Mouse (Mus musculus) hindbrain, embryonic 16.5 days (tissue): ENCODE results near the gene Kif2c. TPM values are rescaled to one million over a fixed set of nuclear protein-coding genes. Genes with fewer than 3 reads are reported as not detected.
A peak's percentile ranks its signal among the peaks of the same experiment; 100 is the strongest.

Experiments used
- ATAC-seq: fragments of 200-750 bp; cut with Nextera tagmentation; 2 replicates; pipeline ENCODE4 v1.8.0; 2017; ENCODE audit warnings: moderate TSS enrichment, moderate library complexity
- H3K27ac ChIP-seq: fragments of 300-500 bp; sonication (generic); 2 replicates; pipeline ENCODE4 v1.5.1; 2014; ENCODE audit warnings: low read depth, mild to moderate bottlenecking, control low read depth, low read length, moderate library complexity
- H3K27me3 ChIP-seq: fragments of 300-500 bp; sonication (generic); replicated peaks from 2 replicates; pipeline ENCODE4 v1.6.1; 2014; ENCODE audit warnings: low read length; ENCODE audit not compliant: control insufficient read depth, insufficient read depth
- H3K36me3 ChIP-seq: fragments of 300-500 bp; sonication (generic); 2 replicates; pipeline ENCODE4 v1.6.1; 2014; ENCODE audit warnings: mild to moderate bottlenecking, low read length, moderate library complexity, mixed read lengths; ENCODE audit not compliant: control insufficient read depth, insufficient read depth
- H3K4me1 ChIP-seq: fragments of 300-500 bp; sonication (generic); 2 replicates; pipeline ENCODE4 v1.6.1; 2014; ENCODE audit warnings: low read depth, low read length; ENCODE audit not compliant: control insufficient read depth, insufficient read depth
- H3K4me2 ChIP-seq: fragments of 300-500 bp; sonication (generic); 2 replicates; pipeline ENCODE4 v1.6.1; 2014; ENCODE audit warnings: mild to moderate bottlenecking, low read length, control low read depth, moderate library complexity
- H3K4me3 ChIP-seq: fragments of 300-500 bp; sonication (generic); 2 replicates; pipeline ENCODE4 v1.5.1; 2014; ENCODE audit warnings: mild to moderate bottlenecking, low read length, control low read depth, moderate library complexity
- H3K9ac ChIP-seq: fragments of 300-500 bp; sonication (generic); 2 replicates; pipeline ENCODE4 v1.6.1; 2014; ENCODE audit warnings: low read depth, mild to moderate bottlenecking, control low read depth, low read length, moderate library complexity
- H3K9me3 ChIP-seq: fragments of 300-500 bp; sonication (generic); 2 replicates; pipeline ENCODE4 v1.6.1; 2014; ENCODE audit warnings: mild to moderate bottlenecking, low read length, moderate library complexity; ENCODE audit not compliant: control insufficient read depth
- WGBS: fragments of 180-500 bp; shearing (Covaris S2); extraction: QIAGEN DNeasy Blood & Tissue Kit; methylation state at CpG from one replicate; pipeline ENCODE4 v1.1.7; 2014; 5-methylcytosine and 5-hydroxymethylcytosine counted together
- polyA plus RNA-seq: library from polyadenylated mRNA; unstranded; fragments of >200 nt; fragmentation: Nextera tagmentation; extraction: Ambion mirVana; gene quantifications from 2 replicates; pipeline ENCODE4 v1.2.1, GENCODE M21; 2015

Kif2c gene
- 10.1 and 14.0 TPM in 2 replicates for polyA plus RNA-seq

DNA sequence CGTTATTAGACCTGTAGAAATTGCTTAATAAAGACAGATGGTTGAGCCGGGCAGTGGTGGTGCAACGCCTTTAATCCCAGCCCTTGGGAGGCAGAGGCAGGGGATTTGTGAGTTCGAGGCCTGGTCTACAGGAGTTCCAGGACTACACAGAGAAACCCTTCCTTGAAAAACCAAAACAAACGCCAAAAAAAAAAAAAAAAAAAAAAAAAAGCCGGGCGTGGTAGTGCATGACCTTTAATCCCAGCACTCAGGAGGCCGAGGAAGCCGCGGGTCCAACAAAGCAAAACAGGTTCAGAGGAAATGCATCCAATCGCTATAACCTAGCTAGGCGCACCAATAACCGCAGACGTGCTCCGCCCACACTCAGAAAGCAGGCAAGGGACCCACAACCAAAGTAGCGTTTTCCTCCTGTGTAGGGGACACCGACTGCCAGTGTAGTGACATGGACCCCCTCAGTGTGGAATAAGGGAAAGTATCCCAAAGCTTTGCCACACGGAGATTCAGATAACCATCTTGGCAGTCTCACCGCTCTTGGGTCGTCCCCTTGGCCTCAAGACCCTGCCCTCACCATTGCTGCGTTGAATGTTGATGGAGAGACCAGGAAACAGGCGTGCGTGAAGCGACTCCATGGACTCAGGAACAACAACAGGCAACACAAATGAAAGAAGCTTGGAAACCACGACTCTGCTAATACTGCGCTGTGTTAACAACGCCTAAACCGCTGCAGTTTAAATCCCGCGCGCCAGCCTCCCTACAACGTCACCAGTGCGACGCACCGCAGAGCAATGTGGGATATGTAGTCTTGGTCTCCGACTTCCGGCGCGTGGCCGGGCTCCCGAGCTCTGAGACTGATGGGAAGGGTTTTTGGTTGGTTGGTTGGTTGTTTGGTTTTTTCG, at the start of gene Kif2c:
TSS of gene Kif2c (minus strand) at position 777 of the 896 bp plus-strand sequence.
- peak within 1 kb of the TSS; percentile 92 for H3K4me2 ChIP-seq
- no peaks in the 10 kb centered on the region for H3K27me3 ChIP-seq
- H3K9me3 ChIP-seq, result no peaks in the 10 kb centered on the region
- 2% methylated on average over 40 of the region's 42 CpGs for WGBS
- H3K4me3 ChIP-seq, result peak within 1 kb of the TSS; percentile 50
- peaks cover 6% of the 10 kb centered on the region for H3K4me1 ChIP-seq
- no peaks in the 10 kb centered on the region for H3K36me3 ChIP-seq
- peak; percentile 99 for ATAC-seq
- H3K27ac ChIP-seq, result peak within 1 kb of the TSS; percentile 65
- peak within 1 kb of the TSS; percentile 61 for H3K9ac ChIP-seq

DNA sequence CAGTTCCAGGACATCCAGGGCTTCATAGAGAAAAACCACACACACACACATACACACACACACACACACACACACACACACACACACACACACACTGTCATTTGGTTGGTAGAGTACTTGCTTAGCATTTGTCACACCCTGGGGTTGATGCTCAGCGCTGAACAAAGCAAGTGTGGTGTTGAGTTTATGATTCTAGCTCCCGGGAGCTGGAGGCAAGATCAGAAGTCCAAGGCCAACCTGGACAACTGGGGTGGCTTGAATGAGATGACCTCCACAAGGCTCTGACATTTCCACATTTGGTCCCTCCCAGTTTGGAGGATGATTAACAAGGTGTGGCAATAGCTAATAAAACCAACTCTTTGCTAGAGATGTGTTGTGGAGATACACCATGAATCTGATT, 48.8 kb upstream of the Kif2c start:
- H3K4me3 ChIP-seq, result no peak overlapping the region
- H3K9ac ChIP-seq, result no peak overlapping the region
- no peaks in the 10 kb centered on the region for H3K9me3 ChIP-seq
- no peaks in the 10 kb centered on the region for H3K36me3 ChIP-seq
- WGBS, result 92% methylated on average over 2 of the region's 2 CpGs
- no peak overlapping the region for H3K27ac ChIP-seq
- no peak overlapping the region for H3K4me2 ChIP-seq
- H3K4me1 ChIP-seq, result no peaks in the 10 kb centered on the region
- no peak for ATAC-seq
- H3K27me3 ChIP-seq, result no peaks in the 10 kb centered on the region

DNA sequence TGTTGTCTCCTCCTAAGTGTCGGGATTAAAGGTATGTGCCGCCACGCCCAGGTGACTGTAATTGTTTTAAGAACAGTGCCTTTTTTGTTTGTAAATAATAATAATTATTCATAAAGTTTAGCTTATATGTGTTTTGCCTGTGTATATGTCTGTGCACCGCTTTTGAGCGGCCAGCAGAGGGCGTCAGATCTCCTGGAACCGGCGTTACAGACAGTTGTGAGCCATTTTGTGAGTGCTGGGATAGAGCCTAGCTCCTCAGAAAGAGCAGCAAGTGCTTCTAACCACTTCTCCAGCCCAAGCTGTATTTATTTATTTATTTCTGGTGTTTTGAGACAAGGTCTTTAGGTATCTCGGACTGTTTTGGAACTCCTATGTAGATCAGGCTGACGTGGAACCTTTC, 47.9 kb upstream of the Kif2c start:
- Histone ChIP-seq H3K9me3 (no peaks in the 10 kb centered on the region), H3K27me3 (no peaks in the 10 kb centered on the region), H3K4me3 (no peak overlapping the region), H3K4me1 (no peaks in the 10 kb centered on the region), H3K27ac (no peak overlapping the region), H3K4me2 (no peak overlapping the region), H3K9ac (no peak overlapping the region), H3K36me3 (no peaks in the 10 kb centered on the region)
- ATAC-seq, result no peak
- WGBS, result 45% methylated on average over 10 of the region's 10 CpGs

DNA sequence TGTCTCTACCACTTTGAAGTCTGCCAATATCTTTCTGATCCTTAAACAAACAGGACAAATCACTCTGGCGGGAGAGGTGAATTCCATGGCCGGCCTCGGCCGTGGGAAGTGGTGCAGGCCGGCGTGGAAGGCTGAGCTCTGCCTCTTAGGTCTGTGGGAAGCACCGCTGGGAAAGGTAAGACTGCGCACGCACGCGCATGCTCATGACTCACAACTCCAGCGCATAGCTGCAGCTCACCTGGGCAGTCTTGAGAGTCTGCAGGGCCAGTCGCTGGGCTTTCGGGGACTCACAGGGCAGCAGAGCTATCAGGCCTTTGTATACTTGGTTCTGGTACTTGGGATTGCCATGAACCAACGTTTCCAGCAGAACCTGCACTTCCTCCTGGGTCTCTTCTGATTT, 47.2 kb upstream of the Kif2c start:
- Histone ChIP-seq H3K4me1 (no peaks in the 10 kb centered on the region), H3K9me3 (no peaks in the 10 kb centered on the region), H3K27me3 (no peaks in the 10 kb centered on the region), H3K9ac (no peak overlapping the region), H3K4me2 (no peak overlapping the region), H3K36me3 (no peaks in the 10 kb centered on the region), H3K27ac (no peak overlapping the region), H3K4me3 (no peak overlapping the region)
- WGBS, result 75% methylated on average over 15 of the region's 15 CpGs
- no peak for ATAC-seq

DNA sequence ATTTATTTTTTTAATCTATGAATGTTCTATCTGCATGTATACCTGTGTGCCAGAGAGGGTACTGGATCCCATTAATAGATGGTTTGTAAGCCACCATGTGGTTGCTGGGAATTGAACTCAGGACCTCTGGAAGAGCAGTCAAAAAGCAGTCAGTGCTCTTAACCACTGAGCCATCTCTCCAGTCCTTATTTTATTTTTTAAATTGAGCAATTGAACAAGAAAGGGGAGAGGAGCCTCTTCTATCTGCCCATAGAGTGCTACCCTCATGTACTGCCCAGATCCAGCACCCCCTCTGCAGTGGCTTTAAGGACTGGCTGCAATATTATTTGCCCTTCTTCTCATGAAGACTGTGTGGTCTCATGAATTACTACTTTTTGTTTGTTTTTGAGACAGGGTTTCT, 42.8 kb upstream of the Kif2c start:
- Histone ChIP-seq H3K9ac (no peak overlapping the region), H3K9me3 (no peaks in the 10 kb centered on the region), H3K36me3 (no peaks in the 10 kb centered on the region), H3K4me1 (no peaks in the 10 kb centered on the region), H3K4me2 (no peak overlapping the region), H3K4me3 (no peak overlapping the region), H3K27ac (no peak overlapping the region), H3K27me3 (no peaks in the 10 kb centered on the region)
- no peak for ATAC-seq

DNA sequence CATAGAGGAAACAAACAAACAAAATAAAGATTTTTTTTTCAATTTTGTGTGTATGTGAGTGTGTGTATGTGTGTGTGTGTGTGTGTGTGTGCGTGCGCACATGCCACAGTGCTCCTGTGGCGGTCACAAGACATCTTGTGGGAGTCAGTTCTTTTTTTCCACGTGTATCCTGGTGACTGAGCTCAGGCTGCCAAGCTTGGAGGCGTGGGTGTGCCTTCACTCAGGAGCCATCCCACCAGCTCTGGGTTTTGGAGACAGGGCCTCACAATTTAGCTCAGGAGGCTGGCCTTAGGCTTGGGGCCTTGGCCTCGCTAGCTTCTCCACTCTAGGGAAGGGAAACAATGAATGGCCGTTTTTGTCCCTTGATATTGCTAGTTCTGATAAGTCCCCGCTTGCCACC, 41.7 kb upstream of the Kif2c start:
- WGBS, result 75% methylated on average over 8 of the region's 8 CpGs
- Histone ChIP-seq H3K4me1 (no peaks in the 10 kb centered on the region), H3K27ac (no peak overlapping the region), H3K4me3 (no peak overlapping the region), H3K4me2 (no peak overlapping the region), H3K9ac (no peak overlapping the region), H3K36me3 (no peaks in the 10 kb centered on the region), H3K27me3 (no peaks in the 10 kb centered on the region), H3K9me3 (no peaks in the 10 kb centered on the region)
- ATAC-seq, result no peak

DNA sequence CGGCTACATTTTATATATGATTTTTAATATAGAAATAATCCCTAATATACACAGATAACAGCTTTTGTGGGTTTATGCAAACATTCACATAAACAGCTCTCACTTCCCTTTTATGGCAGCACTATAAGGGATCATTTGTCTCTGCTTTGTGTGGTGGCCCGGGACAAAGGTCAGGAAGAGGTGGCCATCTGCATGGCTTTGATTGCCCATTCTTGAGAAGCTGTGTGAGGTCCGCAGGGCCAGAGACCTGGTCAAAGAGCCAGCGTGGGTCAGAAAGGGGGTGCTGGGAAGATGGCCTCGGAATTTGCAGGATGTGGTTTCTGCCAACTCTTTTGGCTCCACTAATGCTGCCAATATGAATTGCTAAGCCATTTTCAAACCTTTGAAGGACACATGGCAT, 40.6 kb upstream of the Kif2c start:
- WGBS, result 38% methylated on average over 5 of the region's 5 CpGs
- no peak overlapping the region for H3K9ac ChIP-seq
- H3K27ac ChIP-seq, result no peak overlapping the region
- H3K27me3 ChIP-seq, result no peaks in the 10 kb centered on the region
- H3K4me1 ChIP-seq, result no peaks in the 10 kb centered on the region
- no peak overlapping the region for H3K4me2 ChIP-seq
- no peaks in the 10 kb centered on the region for H3K9me3 ChIP-seq
- no peaks in the 10 kb centered on the region for H3K36me3 ChIP-seq
- ATAC-seq, result no peak
- H3K4me3 ChIP-seq, result no peak overlapping the region

DNA sequence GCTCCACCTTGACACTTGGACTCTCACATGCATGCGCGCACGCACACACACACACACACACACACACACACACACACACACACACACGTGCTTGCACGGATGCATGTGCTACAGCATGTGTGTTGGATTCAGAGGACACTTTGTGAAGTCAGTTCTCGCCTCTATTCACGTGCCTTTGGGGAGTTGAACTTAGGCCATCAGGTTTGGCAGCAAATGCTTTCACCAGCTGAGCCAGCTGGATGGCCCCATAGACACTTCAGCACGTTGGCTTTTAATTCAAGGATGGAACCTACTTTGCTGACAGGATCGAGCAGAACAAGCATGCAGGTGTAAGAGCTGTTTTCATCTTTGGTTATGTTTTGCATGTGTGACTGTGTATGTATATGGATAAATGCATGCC, 39.4 kb upstream of the Kif2c start:
- Histone ChIP-seq H3K9me3 (no peaks in the 10 kb centered on the region), H3K36me3 (no peaks in the 10 kb centered on the region), H3K27ac (no peak overlapping the region), H3K9ac (no peak overlapping the region), H3K4me2 (no peak overlapping the region), H3K4me1 (no peaks in the 10 kb centered on the region), H3K27me3 (no peaks in the 10 kb centered on the region), H3K4me3 (no peak overlapping the region)
- 82% methylated on average over 9 of the region's 9 CpGs for WGBS
- no peak for ATAC-seq

DNA sequence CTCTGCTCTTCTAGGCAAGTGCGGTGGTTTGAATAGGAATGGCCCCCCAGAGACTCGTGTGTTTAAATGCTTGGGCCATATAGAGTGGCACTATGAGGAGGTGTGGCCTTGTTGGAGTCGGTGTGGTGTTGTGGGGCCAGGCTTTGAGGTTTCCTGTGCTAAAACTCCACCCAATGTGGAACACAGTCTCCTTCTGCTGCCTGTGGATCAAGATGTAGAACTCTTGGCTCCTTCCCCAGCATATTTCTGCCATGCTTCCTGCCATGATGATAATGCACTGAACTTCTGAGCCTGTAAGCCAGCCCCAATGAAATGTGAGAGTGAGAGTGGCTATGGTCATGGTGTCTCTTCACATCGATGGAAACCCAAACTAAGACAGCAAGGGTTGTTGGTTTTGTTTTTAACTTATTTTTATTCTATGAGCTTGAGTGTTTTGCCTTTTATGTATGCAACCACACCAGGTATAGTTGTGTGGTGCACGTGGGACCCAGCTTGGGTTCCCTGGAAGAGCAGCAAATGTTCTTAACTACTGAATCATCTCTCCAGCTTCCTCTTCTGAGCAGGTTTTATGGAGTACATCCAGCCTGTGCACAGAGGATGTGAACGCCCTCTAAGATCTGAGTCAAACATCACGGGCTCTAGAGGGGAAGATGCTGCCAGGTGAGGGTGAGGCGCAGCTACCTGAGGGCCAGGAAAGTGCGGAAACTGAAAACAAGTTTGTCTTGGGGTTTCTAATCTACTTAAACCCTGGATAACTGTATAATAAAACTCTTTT, 38.5 kb upstream of the Kif2c start:
- 80% methylated on average over 9 of the region's 9 CpGs for WGBS
- no peaks in the 10 kb centered on the region for H3K9me3 ChIP-seq
- ATAC-seq, result no peak

More for the DNA sequence above, 38.5 kb upstream of the Kif2c start:
- no peak overlapping the region for H3K4me3 ChIP-seq
- no peaks in the 10 kb centered on the region for H3K36me3 ChIP-seq
- no peak overlapping the region for H3K9ac ChIP-seq
- H3K4me1 ChIP-seq, result no peaks in the 10 kb centered on the region
- H3K4me2 ChIP-seq, result no peak overlapping the region
- no peak overlapping the region for H3K27ac ChIP-seq
- H3K27me3 ChIP-seq, result no peaks in the 10 kb centered on the region
